Mouse (Mus musculus) liver, embryonic 14.5 days (tissue): ENCODE measurements around the gene Adcy3.

ENCODE experiments used
- CTCF ChIP-seq: IDR thresholded peaks from 2 replicates; pipeline ENCODE4 v1.5.1; 2016; ENCODE audit warnings: antibody characterized with exemption, low read depth, control low read depth
- EP300 ChIP-seq: IDR thresholded peaks from 2 replicates; pipeline ENCODE4 v1.6.1; 2016; ENCODE audit warnings: antibody characterized with exemption, low read depth

DNA sequence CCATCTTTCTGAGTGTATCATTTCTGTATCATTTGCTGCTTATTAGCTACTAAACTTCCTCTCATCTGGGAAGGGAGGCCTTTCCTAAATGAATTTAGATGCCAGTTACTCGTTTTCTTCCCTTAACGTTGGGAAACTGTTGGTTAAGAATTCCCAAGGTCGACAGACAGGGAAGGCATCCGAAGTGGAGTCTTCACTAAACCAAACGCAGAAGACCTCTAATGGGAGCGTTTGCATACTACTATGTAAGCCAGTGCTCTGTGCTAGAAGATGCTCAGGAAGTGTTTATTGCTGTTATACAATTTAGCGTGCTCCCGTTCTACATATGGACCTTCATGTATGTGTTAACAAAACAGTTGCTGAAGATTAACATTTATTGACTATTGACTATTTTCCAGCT is 49.5 kb upstream of the Adcy3 start:
- TF ChIP-seq CTCF (no peak), EP300 (no peak)
